Mouse (Mus musculus) CH12.LX (cell line): ENCODE measurements around the gene Plekhg3. TPM values are rescaled to one million over a fixed set of nuclear protein-coding genes. Genes with fewer than 3 reads are reported as not detected.

ENCODE experiments used
- DNase-seq: peaks from one replicate; pipeline ENCODE4 v3.0.0-alpha.2; 2013; ENCODE audit errors: extremely low read depth
- H3K27ac ChIP-seq: 2 replicates; pipeline ENCODE4 v1.5.1; 2012; ENCODE audit warnings: low read depth, mild to moderate bottlenecking, control low read depth, moderate library complexity; ENCODE audit not compliant: insufficient read depth
- H3K27me3 ChIP-seq: replicated peaks from 2 replicates; pipeline ENCODE3; 2012; ENCODE audit warnings: inconsistent platforms
- H3K36me3 ChIP-seq, 2 experiments: replicated peaks in 1 of 2; 2 replicates each; pipeline versions ENCODE3 to v1.6.1; 2012; ENCODE audit warnings: inconsistent platforms in 1 of 2, low read length in 1 of 2, mild to moderate bottlenecking in 1 of 2, mixed read lengths in 1 of 2, moderate library complexity in 1 of 2; ENCODE audit not compliant: control insufficient read depth in 1 of 2, insufficient read depth in 1 of 2
- H3K4me1 ChIP-seq, 2 experiments: 2 replicates each; pipeline ENCODE4 v1.6.1; 2012; ENCODE audit warnings: inconsistent platforms in 1 of 2, moderate library complexity in 1 of 2; ENCODE audit not compliant: insufficient read depth in 2 of 2, control insufficient read depth in 1 of 2
- H3K4me2 ChIP-seq: 2 replicates; pipeline ENCODE4 v1.6.1; 2012; ENCODE audit warnings: low read depth, mild to moderate bottlenecking, control low read depth; ENCODE audit not compliant: poor library complexity, insufficient read depth, severe bottlenecking
- H3K4me3 ChIP-seq, 3 experiments: fragments of 150-350 bp in 1 of 3; sonication (generic) in 1 of 3; replicated peaks in 1 of 3; 2 replicates each; pipeline versions ENCODE3 to v1.5.1; 2011 to 2012; ENCODE audit warnings: low read depth in 2 of 3, low read length in 2 of 3, mild to moderate bottlenecking in 2 of 3, moderate library complexity in 2 of 3, control low read depth in 1 of 3, improper control_type of control experiment in 1 of 3, inconsistent platforms in 1 of 3, mixed read lengths in 1 of 3; ENCODE audit not compliant: poor library complexity in 1 of 3
- H3K79me2 ChIP-seq: replicated peaks from 2 replicates; pipeline ENCODE4 v1.6.1; 2012; ENCODE audit warnings: mild to moderate bottlenecking, moderate library complexity; ENCODE audit not compliant: control insufficient read depth, poor library complexity, insufficient read depth, severe bottlenecking; ENCODE audit errors: extremely low read depth
- H3K9ac ChIP-seq: 2 replicates; pipeline ENCODE4 v1.6.1; 2012; ENCODE audit warnings: low read depth, mild to moderate bottlenecking, control low read depth, moderate library complexity; ENCODE audit not compliant: insufficient read depth
- H3K9me3 ChIP-seq: replicated peaks from 2 replicates; pipeline ENCODE3; 2012; ENCODE audit warnings: low read length, inconsistent platforms, mixed read lengths
- CHD1 ChIP-seq: IDR thresholded peaks from 2 replicates; pipeline ENCODE4 v1.6.1; 2012; ENCODE audit warnings: low read depth, low read length, improper control_type of control experiment, inconsistent platforms
- CHD2 ChIP-seq: IDR thresholded peaks from 2 replicates; pipeline ENCODE4 v1.6.1; 2011; ENCODE audit warnings: low read length, improper control_type of control experiment
- E2F4 ChIP-seq: IDR thresholded peaks from 2 replicates; pipeline ENCODE4 v1.6.1; 2011; ENCODE audit warnings: low read depth, low read length, improper control_type of control experiment; ENCODE audit not compliant: insufficient replicate concordance
- EP300 ChIP-seq: IDR thresholded peaks from 2 replicates; pipeline ENCODE4 v1.6.1; 2011; ENCODE audit warnings: low read length, improper control_type of control experiment
- HCFC1 ChIP-seq: IDR thresholded peaks from 2 replicates; pipeline ENCODE4 v1.6.1; 2012; ENCODE audit warnings: low read depth, mild to moderate bottlenecking, inconsistent platforms, low read length, improper control_type of control experiment
- IRF4 ChIP-seq: IDR thresholded peaks from 2 replicates; pipeline ENCODE4 v1.6.1; 2014; ENCODE audit warnings: low read depth, mild to moderate bottlenecking, inconsistent platforms, low read length, improper control_type of control experiment
- JUND ChIP-seq: conservative IDR thresholded peaks from 2 replicates; pipeline ENCODE4 v1.6.1; 2011; ENCODE audit warnings: low read depth, low read length, improper control_type of control experiment
- MAZ ChIP-seq: IDR thresholded peaks from 2 replicates; pipeline ENCODE4 v1.6.1; 2012; ENCODE audit warnings: low read depth, mild to moderate bottlenecking, inconsistent platforms, low read length, improper control_type of control experiment, moderate library complexity
- MEF2A ChIP-seq: IDR thresholded peaks from 2 replicates; pipeline ENCODE4 v1.6.1; 2014; ENCODE audit warnings: low read depth, mild to moderate bottlenecking, inconsistent platforms, low read length, improper control_type of control experiment, borderline replicate concordance
- MYC ChIP-seq: IDR thresholded peaks from 2 replicates; pipeline ENCODE4 v1.6.1; 2011; ENCODE audit warnings: low read depth, mild to moderate bottlenecking, improper control_type of control experiment, low read length
- PAX5 ChIP-seq: IDR thresholded peaks from 2 replicates; pipeline ENCODE4 v1.6.1; 2012; ENCODE audit warnings: low read length, inconsistent platforms, mixed read lengths
- POLR2AphosphoS2 ChIP-seq: IDR thresholded peaks from 2 replicates; pipeline ENCODE4 v1.6.1; 2011; ENCODE audit warnings: low read depth, low read length, improper control_type of control experiment
- TBP ChIP-seq: conservative IDR thresholded peaks from 2 replicates; pipeline ENCODE4 v1.6.1; 2011; ENCODE audit warnings: low read depth, low read length, improper control_type of control experiment
- UBTF ChIP-seq: IDR thresholded peaks from 2 replicates; pipeline ENCODE4 v1.6.1; 2012; ENCODE audit warnings: low read depth, mild to moderate bottlenecking, inconsistent platforms, low read length, improper control_type of control experiment, moderate library complexity
- USF1 ChIP-seq: IDR thresholded peaks from 2 replicates; pipeline ENCODE4 v1.6.1; 2014; ENCODE audit warnings: low read depth, mild to moderate bottlenecking, inconsistent platforms, low read length, improper control_type of control experiment
- USF2 ChIP-seq: conservative IDR thresholded peaks from 2 replicates; pipeline ENCODE4 v1.6.1; 2011; ENCODE audit warnings: low read depth, low read length, improper control_type of control experiment
- ZC3H11A ChIP-seq: IDR thresholded peaks from 2 replicates; pipeline ENCODE4 v1.6.1; 2012; ENCODE audit warnings: low read depth, mild to moderate bottlenecking, inconsistent platforms, low read length, improper control_type of control experiment
- ZNF384 ChIP-seq: IDR thresholded peaks from 2 replicates; pipeline ENCODE4 v1.6.1; 2012; ENCODE audit warnings: low read depth, low read length, improper control_type of control experiment, inconsistent platforms
- dilution Hi-C: fragments of 300-500 bp; cut with MboI; formaldehyde crosslinking; loops from 2 replicates; pipeline ENCODE4 v1.14.3; 2020; ENCODE audit warnings: low sequenced_read_pairs; ENCODE audit not compliant: extremely low pct_unique_long_range_greater_than_20kb, extremely low pct_ligation_motif_present
- in situ Hi-C: fragments of 300-500 bp; cut with MboI; formaldehyde crosslinking; loops from 3 replicates; pipeline ENCODE4 v1.14.3; 2019; ENCODE audit warnings: low sequenced_read_pairs, low pct_ligation_motif_present, low pct_unique_long_range_greater_than_20kb, mixed read lengths
- polyA plus RNA-seq: library from polyadenylated mRNA; unstranded; fragments of >175 nt; gene quantifications from 2 replicates; pipeline ENCODE4 v1.2.1, GENCODE M21; 2012; ENCODE audit warnings: low read depth; ENCODE audit not compliant: insufficient read length
- total RNA-seq, 2 experiments: library from RNA; depleted of rRNA; stranded (reverse); fragments of 300-350 nt in 1 of 2; fragments of >200 nt in 1 of 2; gene quantifications; 2 replicates each; pipeline ENCODE4 v1.2.3; 2012 to 2014

Plekhg3 gene
- total and polyA plus RNA-seq, 3 experiments, result 0.04 to 6.1 (median 0.27) TPM

- Histone ChIP-seq H3K4me1 (no peaks in the 10 kb centered on the region), H3K36me3 (peaks cover 0 to 35% of the 10 kb centered on the region in 2 experiments), H3K4me3 (no peak overlapping the region), H3K4me2 (no peak overlapping the region), H3K79me2 (no peaks in the 10 kb centered on the region), H3K27me3 (peaks cover 7% of the 10 kb centered on the region), H3K27ac (no peak overlapping the region), H3K9ac (no peak overlapping the region), H3K9me3 (no peaks in the 10 kb centered on the region)
- in situ Hi-C loops, result no loop called here
- dilution Hi-C loops, result no loop called here
- no peak for DNase-seq
- TF ChIP-seq PAX5 (no peak), USF1 (no peak), MYC (no peak), ZC3H11A (no peak), UBTF (no peak), ZNF384 (no peak), E2F4 (no peak), HCFC1 (no peak), TBP (no peak)
Measured at GRCm38 (mm10) chr12:76576806-76577205, 46.1 kb downstream of the Plekhg3 start.

- no peak for DNase-seq
- peaks cover 14% of the 10 kb centered on the region for H3K27me3 ChIP-seq
- H3K9ac ChIP-seq, result no peak overlapping the region
- no peak overlapping the region for H3K4me2 ChIP-seq
- peaks cover 2% of the 10 kb centered on the region in 2 experiments; a peak in 3 of 4 replicates for H3K4me1 ChIP-seq
- H3K79me2 ChIP-seq, result no peaks in the 10 kb centered on the region
- H3K27ac ChIP-seq, result no peak overlapping the region
- no peak overlapping the region for H3K4me3 ChIP-seq
- in situ Hi-C loops, result no loop called here
- dilution Hi-C loops, result no loop called here
- H3K9me3 ChIP-seq, result no peaks in the 10 kb centered on the region
- TF ChIP-seq E2F4 (no peak), ZNF384 (no peak), MEF2A (no peak), EP300 (no peak), HCFC1 (no peak), JUND (no peak), USF2 (no peak), IRF4 (no peak), USF1 (no peak), CHD2 (no peak), MYC (no peak), CHD1 (no peak), MAZ (no peak), POLR2AphosphoS2 (no peak)
- peaks cover 0 to 35% of the 10 kb centered on the region in 2 experiments for H3K36me3 ChIP-seq
Measured at GRCm38 (mm10) chr12:76577858-76578257, 47.2 kb downstream of the Plekhg3 start.
